Mouse (Mus musculus) frontal cortex, postnatal 25 days (tissue): Measurements from ENCODE around the gene Sec23ip.
A peak's percentile ranks its signal among the peaks of the same experiment; 100 is the strongest.

Experiments used
- DNase-seq, 2 experiments: peaks; one replicate each; pipeline ENCODE4 v3.0.0; 2022; ENCODE audit warnings: low spot score in 2 of 2

Gene Sec23ip

GRCm38 (mm10) chr7:128779305-128779704 lies 34.6 kb downstream of the Sec23ip start:
- peak; percentile 16 to 45 for DNase-seq

GRCm38 (mm10) chr7:128781846-128782245 lies 37.1 kb downstream of the Sec23ip start:
- DNase-seq: no peak

- no peak for DNase-seq
These were observed 45.3 kb downstream of the Sec23ip start for GRCm38 (mm10) chr7:128790045-128790444.

GRCm38 (mm10) chr7:128793464-128793863 lies 48.7 kb downstream of the Sec23ip start:
- no peak for DNase-seq

GRCm38 (mm10) chr7:128824986-128825563 lies 80.3 kb downstream of the Sec23ip start:
- no peak for DNase-seq

GRCm38 (mm10) chr7:128832455-128833081 lies 87.8 kb downstream of the Sec23ip start:
- DNase-seq: no peak

GRCm38 (mm10) chr7:128833196-128833595 lies 88.5 kb downstream of the Sec23ip start:
- DNase-seq: no peak
